Comparison of ENCODE assay signal across 9 mouse cellular contexts in genomic region chr19:29824034-29824700, GRCm38 (mm10). TPM values are rescaled to one million over a fixed set of nuclear protein-coding genes. Genes with fewer than 3 reads are reported as not detected.
DNase-seq lines count a peak whose midpoint lies in the region; ATAC-seq and TF ChIP-seq lines count a peak whose summit lies in the region.
"Had no signal": no experiment of that assay in that cellular context is flagged by ENCODE, and none has a peak within 500 bp of the region (broad histone marks: within the 10 kb centered on the region; RNA-seq: fewer than 3 reads in every experiment).

No protein-coding gene starts in this region.

- H3K4me3 ChIP-seq in liver, adult 2 months (ENCODE audit: insufficient read depth, low read depth, low read length): peak overlapping the region; percentile 63
- H3K4me3 ChIP-seq in liver, embryonic 11.5 days (ENCODE audit: low read depth, low read length): no peak overlapping the region
- H3K4me3 ChIP-seq in bone marrow, adult 2 months (replicated peaks; ENCODE audit: control insufficient read depth, low read depth, low read length): no peak overlapping the region
- no peak overlapping the region for H3K4me3 ChIP-seq in lung, adult 2 months (replicated peaks; ENCODE audit: extremely low read depth, low read depth, low read length)
- H3K4me3 ChIP-seq: heart, embryonic 13.5 days; neural tube, embryonic 12.5 days had no signal

- H3K27ac ChIP-seq in liver, adult 2 months (replicated peaks; ENCODE audit: insufficient read depth, low read depth, low read length): peak overlapping the region; percentile 71
- H3K27ac ChIP-seq in liver, embryonic 11.5 days (ENCODE audit: low read depth, low read length): no peak overlapping the region
- H3K27ac ChIP-seq in bone marrow, adult 2 months (ENCODE audit: control insufficient read depth, insufficient read depth, low read depth, low read length, poor library complexity): no peak overlapping the region
- H3K27ac ChIP-seq: heart, embryonic 13.5 days; neural tube, embryonic 12.5 days had no signal

- no peaks in the 10 kb centered on the region for H3K27me3 ChIP-seq in liver, adult 2 months (ENCODE audit: control insufficient read depth, insufficient read depth, low read length)
- no peaks in the 10 kb centered on the region for H3K27me3 ChIP-seq in liver, embryonic 11.5 days (replicated peaks; ENCODE audit: control insufficient read depth, insufficient read depth, low read length)
- H3K27me3 ChIP-seq: heart, embryonic 13.5 days; neural tube, embryonic 12.5 days had no signal

- H3K4me2 ChIP-seq in liver, embryonic 11.5 days: no peak overlapping the region
- H3K4me2 ChIP-seq: heart, embryonic 13.5 days; neural tube, embryonic 12.5 days had no signal

- DNase-seq in liver, adult 2 months (ENCODE audit: extremely low read depth, low read depth, low spot score): peak; percentile 83
- DNase-seq in liver, embryonic 11.5 days (ENCODE audit: low spot score): no peak
- peak; percentile 83 for DNase-seq in MEL-GATA-1-ER (ENCODE audit: extremely low read depth, low read depth)
- peak; percentile 47 for DNase-seq in lung, adult 2 months
- peak; percentile 66 for DNase-seq in testis, postnatal 10 days (ENCODE audit: low spot score)

- H3K9ac ChIP-seq in liver, adult 2 months (ENCODE audit: low read depth, low read length): peak overlapping the region; percentile 68
- H3K9ac ChIP-seq in liver, embryonic 11.5 days (ENCODE audit: low read depth, low read length): no peak overlapping the region
- H3K9ac ChIP-seq: heart, embryonic 13.5 days; neural tube, embryonic 12.5 days had no signal

- no peaks in the 10 kb centered on the region for H3K79me2 ChIP-seq in liver, adult 2 months (ENCODE audit: control insufficient read depth, insufficient read depth, low read length)

- peak; percentile 69 for TF ChIP-seq CTCF in liver, adult 2 months (IDR thresholded peaks at IDR 0.05; ENCODE audit: low read depth, low read length)
- peak; percentile 58 for TF ChIP-seq CTCF in bone marrow, adult 2 months (IDR thresholded peaks at IDR 0.05; ENCODE audit: control insufficient read depth, insufficient read depth, low read length)
- TF ChIP-seq CTCF in lung, adult 2 months (IDR thresholded peaks at IDR 0.05; ENCODE audit: insufficient read depth, low read length): peak; percentile 65

- no peak for TF ChIP-seq POLR2A in liver, adult 2 months (IDR thresholded peaks at IDR 0.05; ENCODE audit: extremely low read depth, insufficient read depth, low read length)
- no peak for TF ChIP-seq POLR2A in bone marrow, adult 2 months (IDR thresholded peaks at IDR 0.05; ENCODE audit: borderline replicate concordance, control insufficient read depth, low read depth, low read length)
- TF ChIP-seq POLR2A in lung, adult 2 months (IDR thresholded peaks at IDR 0.05; ENCODE audit: borderline replicate concordance, extremely low read depth, low read depth, low read length): no peak

- no peaks in the 10 kb centered on the region for H3K9me3 ChIP-seq in liver, embryonic 11.5 days (ENCODE audit: control insufficient read depth, low read length)
- H3K9me3 ChIP-seq: heart, embryonic 13.5 days; neural tube, embryonic 12.5 days had no signal

- H3K4me1 ChIP-seq in liver, adult 2 months (ENCODE audit: control insufficient read depth, insufficient read depth, low read length): peaks cover 6% of the 10 kb centered on the region; the same call in 1 of the 2 replicates
- no peaks in the 10 kb centered on the region for H3K4me1 ChIP-seq in liver, embryonic 11.5 days (replicated peaks; ENCODE audit: control insufficient read depth, insufficient read depth, low read length)
- no peaks in the 10 kb centered on the region for H3K4me1 ChIP-seq in bone marrow, adult 2 months (ENCODE audit: control insufficient read depth, insufficient read depth, low read length)
- no peaks in the 10 kb centered on the region for H3K4me1 ChIP-seq in lung, adult 2 months (ENCODE audit: control insufficient read depth, insufficient read depth, low read length)
- H3K4me1 ChIP-seq: heart, embryonic 13.5 days; neural tube, embryonic 12.5 days had no signal

- no peak for ATAC-seq in liver, embryonic 11.5 days (replicated peaks; ENCODE audit: low FRiP score)
- peak; percentile 89 for ATAC-seq in granulocyte monocyte progenitor cell, adult 5-6 weeks (replicated peaks; ENCODE audit: poor library complexity, severe bottlenecking)

- H3K36me3 ChIP-seq in liver, adult 2 months (ENCODE audit: control insufficient read depth, insufficient read depth, low read length): no peaks in the 10 kb centered on the region
- H3K36me3 ChIP-seq in liver, embryonic 11.5 days (ENCODE audit: control insufficient read depth, insufficient read depth, low read length): no peaks in the 10 kb centered on the region
- H3K36me3 ChIP-seq: heart, embryonic 13.5 days; neural tube, embryonic 12.5 days had no signal

- WGBS in liver, adult 2 months: 26% methylated on average over 6 of the region's 6 CpGs
- 48% methylated on average over 6 of the region's 6 CpGs for WGBS in liver, embryonic 11.5 days
- 59% methylated on average over 6 of the region's 6 CpGs for WGBS in bone marrow, adult 2 months
- WGBS in lung, adult 2 months: 51% methylated on average over 6 of the region's 6 CpGs

RNA-seq across cellular contexts. Expression of gene Ranbp6, which starts 11.4 kb away (rescaled TPM):
- total RNA-seq in liver, adult 2 months (2014; rRNA removed): 8.6 and 11.1 TPM in 2 replicates
- polyA plus RNA-seq in liver, adult 2 months (2012; rRNA removed): 1.6 and 1.8 TPM in 2 replicates
- 14.9 and 16.2 TPM in 2 replicates for polyA plus RNA-seq in liver, embryonic 11.5 days (2014; fragmentation: Nextera tagmentation; extraction: Ambion mirVana)
- 3.5 and 6.6 TPM in 2 replicates for polyA plus RNA-seq in bone marrow, adult 2 months (2011; ENCODE audit: insufficient read depth, insufficient read length, low replicate concordance, missing spikeins)
- 8.8 and 13.2 TPM in 2 replicates for total RNA-seq in granulocyte monocyte progenitor cell, adult 5-6 weeks (2014; fragmentation: Nextera tagmentation)
- total RNA-seq in granulocyte monocyte progenitor cell, adult 5-6 weeks (2017): 19.2 and 27.7 TPM in 2 replicates
- polyA plus RNA-seq in lung, adult 2 months (2012; rRNA removed): 1.8 and 3.0 TPM in 2 replicates

RNA-seq across cellular contexts. Expression of gene 9930021J03Rik, which starts 18.4 kb away (rescaled TPM):
- 8.8 and 9.7 TPM in 2 replicates for total RNA-seq in liver, adult 2 months (2014; rRNA removed)
- polyA plus RNA-seq in liver, adult 2 months (2012; rRNA removed): 3.2 and 4.3 TPM in 2 replicates
- polyA plus RNA-seq in liver, embryonic 11.5 days (2014; fragmentation: Nextera tagmentation; extraction: Ambion mirVana): 4.0 and 5.2 TPM in 2 replicates
- polyA plus RNA-seq in bone marrow, adult 2 months (2011; ENCODE audit: insufficient read depth, insufficient read length, low replicate concordance, missing spikeins): 7.6 and 9.4 TPM in 2 replicates
- 20.2 and 22.3 TPM in 2 replicates for total RNA-seq in granulocyte monocyte progenitor cell, adult 5-6 weeks (2014; fragmentation: Nextera tagmentation)
- total RNA-seq in granulocyte monocyte progenitor cell, adult 5-6 weeks (2017): 9.6 and 13.0 TPM in 2 replicates
- polyA plus RNA-seq in lung, adult 2 months (2012; rRNA removed): 5.0 and 5.7 TPM in 2 replicates
